Mouse (Mus musculus) left cerebral cortex, adult 18-20 months (tissue): Measurements from ENCODE around the gene Cyp17a1. TPM values are rescaled to one million over a fixed set of nuclear protein-coding genes. Genes with fewer than 3 reads are reported as not detected.

Source experiments
- DNase-seq, 2 experiments: peaks; one replicate each; pipeline ENCODE4 v3.0.0; 2021 to 2022; ENCODE audit warnings: low spot score in 2 of 2, mixed read lengths in 1 of 2
- total RNA-seq, 2 experiments: library from RNA; stranded (reverse); gene quantifications; 2 replicates each; pipeline ENCODE4 v1.2.3; 2021

Cyp17a1 gene
- total RNA-seq, 2 experiments from 2014 or later = not detected

DNA sequence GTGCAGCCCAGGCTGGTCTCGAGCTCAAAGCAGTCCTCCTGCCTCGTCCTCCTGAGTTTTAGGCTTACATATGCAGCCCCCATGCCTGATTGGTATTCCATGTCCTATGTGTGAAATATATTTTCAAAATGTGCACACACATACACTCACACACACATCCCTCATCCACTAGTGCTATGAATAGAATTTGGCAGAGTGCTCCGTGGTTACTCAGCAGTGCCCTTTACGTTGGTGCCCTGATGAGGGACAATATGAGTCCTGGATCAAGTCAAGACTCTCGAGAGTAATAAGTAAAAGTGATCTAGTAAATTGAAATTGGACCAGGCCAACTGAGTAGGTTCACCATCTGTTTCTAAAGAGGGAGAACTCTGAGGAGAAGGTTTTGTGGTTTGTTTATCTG lies 29.7 kb downstream of the Cyp17a1 start:
- no peak for DNase-seq

DNA sequence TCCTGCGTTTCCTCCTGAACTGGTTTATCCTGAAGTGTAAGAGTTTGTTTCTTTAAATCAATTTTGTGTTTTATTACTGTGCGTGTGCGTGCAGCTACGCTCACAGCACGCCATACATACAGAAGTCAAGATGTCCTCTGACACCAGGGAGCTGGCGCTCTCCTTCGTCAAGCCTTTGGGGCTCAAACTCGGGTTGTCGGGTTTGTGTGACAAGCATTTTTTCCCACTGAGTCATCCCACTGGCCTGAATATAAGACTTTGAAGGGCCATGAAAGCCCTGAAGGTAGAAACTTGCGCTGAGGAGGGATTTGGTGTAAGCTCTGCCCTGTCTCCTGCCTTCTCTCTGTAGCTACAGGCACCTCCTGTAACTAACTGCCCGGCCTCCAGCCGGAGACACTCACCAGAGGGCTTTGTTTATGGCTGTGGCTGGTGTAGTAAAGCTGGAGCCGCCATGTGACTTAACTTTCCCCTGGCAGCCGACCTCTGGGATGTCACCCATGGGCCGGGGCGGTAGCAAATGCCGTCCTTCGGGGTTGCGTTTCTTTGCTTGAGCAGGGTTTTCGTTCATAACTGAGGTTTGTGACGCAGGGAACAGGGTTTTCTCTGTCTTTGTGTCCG lies 30.7 kb downstream of the Cyp17a1 start:
- DNase-seq = no peak

DNA sequence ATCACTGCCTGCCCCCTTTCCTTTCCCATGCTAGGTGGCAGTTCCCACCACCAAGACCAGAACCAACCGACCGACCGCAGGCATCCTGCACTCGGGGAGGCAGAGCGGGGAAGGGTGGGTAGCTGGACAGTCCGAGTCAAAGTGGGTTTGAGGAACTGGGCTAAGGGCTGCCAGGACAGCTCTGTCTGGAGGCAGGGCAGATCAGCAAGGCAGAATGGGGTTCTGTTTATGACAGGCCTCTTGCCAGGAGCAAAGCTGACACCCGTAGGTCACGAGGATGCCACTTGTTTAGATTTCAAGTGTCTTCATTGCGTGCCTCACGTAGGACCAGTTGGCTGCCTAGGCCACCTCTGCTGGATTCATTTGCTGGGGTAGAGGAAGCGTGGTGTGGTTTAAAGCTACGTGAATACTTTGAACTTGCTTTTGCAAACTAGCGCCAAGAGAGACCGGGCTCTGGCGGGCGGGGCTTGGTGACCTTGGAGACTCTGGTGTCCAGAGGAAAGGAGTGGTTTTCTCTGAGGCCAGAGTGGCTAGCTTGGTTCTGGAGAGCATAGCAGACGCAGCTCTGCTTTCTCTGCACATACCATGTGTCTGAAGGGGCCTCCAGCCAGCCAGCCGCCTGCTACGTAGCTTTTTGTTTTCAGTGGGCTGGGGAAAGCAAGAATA lies 31.4 kb downstream of the Cyp17a1 start:
- no peak for DNase-seq

DNA sequence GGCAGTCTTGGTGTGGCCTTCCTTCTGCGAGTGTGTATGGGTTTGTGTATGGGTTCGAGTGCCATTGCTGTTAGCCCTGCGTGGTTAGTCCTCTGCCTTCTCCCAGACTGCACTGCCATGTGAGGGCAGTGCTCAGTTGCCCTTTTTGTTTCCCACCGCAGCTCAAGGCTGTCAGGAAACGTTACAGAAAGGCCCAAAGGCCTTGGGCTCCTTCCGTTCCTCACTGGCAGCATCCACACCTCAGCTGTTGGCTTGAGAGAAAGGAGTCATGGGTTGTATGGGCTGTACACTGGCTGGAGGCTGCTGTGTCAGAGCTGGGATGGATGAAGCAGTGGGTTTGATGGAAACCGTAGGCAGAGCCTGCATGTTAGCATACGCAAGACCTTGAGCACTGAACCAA lies 32.2 kb downstream of the Cyp17a1 start:
- DNase-seq = no peak

DNA sequence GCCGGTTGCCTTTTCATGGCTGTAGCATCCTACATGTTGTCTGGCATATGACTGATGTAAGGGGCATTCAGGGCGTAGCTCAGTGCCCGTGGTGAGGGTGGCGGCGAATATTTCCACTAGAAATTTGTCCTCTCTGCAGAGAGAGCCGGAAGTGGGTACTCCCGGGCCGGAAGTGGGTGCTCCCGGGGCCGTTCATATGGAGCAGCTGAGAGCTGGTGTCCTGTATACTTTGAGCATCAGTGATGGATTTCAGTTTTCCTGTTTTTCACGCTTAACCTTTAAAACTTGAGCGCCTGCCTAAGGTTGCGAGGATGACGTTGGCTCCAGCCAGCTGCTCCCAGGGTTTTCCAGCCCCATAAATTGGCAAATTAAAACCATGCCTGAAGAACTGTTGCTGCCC lies 33.5 kb downstream of the Cyp17a1 start:
- no peak for DNase-seq

DNA sequence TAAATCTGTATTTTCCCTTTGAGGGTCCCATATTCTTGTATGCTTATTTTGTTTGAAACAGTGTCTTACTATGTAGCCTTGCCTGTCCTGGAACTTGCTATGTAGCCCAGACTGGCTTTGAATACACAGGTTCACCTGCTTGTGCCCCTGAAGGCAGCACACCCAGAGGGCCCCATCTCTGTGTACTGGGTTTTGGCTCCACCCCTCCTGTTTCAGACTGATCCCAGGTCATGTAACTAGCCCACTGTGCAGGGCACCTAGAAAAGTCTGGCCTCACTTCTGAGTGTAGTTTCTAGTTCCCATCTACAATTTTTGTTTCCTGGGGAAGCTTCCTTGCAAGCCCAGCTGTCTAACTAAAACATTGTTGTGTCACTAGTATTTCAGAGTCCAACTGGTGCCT lies 33.9 kb downstream of the Cyp17a1 start:
- no peak for DNase-seq

DNA sequence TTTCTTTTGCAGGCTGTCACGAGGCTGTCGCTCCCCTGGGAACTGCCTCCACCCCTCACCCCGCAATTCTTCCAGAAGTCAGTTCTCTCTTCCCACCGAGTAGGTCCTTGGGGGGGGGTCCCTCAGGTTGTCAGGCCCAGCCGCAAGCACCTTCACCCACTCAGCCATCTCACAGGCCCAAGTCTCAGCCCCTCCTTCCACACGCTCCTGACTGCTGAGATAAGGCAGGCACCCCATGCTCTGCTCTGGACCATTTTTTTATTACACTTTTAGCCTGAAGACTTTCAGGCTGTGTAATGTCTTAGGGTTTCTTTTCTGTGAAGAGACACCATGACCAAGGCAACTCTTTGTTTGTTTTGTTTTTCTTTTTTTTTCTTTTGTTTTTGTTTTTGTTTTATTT lies 35.4 kb downstream of the Cyp17a1 start:
- no peak for DNase-seq

DNA sequence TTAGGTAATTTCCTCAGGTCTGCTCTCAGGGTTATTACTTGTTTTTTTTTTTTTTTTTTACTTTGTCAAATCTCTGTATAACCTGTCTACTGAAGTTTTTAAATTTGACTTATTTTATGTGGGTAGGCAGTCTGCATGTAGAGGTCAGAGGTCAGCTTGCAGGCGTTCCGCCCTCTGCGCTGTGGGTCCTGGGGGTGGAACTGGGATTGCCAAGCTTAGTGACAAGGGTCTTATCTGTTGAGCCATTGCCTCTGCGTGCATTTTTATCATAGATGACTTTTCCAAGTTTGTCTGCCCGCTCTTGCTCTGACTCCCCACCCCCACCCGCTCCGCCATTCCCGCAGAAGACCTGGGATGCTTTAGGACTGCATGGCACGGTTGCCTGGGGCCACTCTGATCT lies 37.2 kb downstream of the Cyp17a1 start:
- DNase-seq = no peak

DNA sequence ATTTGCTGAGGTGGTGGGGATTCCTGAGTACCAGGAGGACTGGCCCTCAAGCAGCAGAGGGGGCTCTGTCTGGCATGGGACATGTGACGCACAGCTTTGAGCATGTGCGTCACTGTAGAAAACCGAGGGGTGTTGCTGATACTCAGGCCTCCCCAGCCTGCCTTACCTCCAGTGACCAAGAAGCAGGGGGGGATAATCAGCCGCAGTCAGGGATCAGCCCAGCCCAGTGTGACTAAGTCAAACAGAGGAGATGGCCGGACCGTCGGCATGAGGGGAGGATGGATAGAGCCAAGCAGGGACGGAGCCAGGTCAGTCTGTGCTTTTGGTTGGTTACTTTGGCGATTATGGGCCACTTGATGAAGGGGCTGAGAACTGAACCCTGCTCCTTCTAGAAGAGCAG lies 41.3 kb downstream of the Cyp17a1 start:
- DNase-seq = no peak

DNA sequence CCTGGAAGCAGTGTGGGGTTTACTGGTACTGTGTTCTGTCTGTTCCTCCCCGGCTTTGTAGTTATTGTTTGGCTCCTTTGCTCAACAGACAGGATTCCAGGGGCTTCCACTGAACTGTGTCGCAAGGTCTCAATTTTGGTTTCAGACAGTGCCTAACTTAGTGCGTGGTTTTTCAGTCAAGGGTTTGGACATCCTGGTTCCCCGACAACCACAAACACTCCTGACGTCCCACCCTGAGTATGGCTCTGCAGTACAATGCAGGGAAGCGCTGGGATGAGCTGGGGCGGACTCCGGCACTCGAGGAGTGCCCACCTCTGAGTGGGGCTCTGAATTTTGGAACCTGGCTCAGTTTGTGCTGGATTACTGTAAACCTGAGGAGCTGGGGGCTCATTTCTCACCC lies 43.2 kb downstream of the Cyp17a1 start:
- no peak for DNase-seq

DNA sequence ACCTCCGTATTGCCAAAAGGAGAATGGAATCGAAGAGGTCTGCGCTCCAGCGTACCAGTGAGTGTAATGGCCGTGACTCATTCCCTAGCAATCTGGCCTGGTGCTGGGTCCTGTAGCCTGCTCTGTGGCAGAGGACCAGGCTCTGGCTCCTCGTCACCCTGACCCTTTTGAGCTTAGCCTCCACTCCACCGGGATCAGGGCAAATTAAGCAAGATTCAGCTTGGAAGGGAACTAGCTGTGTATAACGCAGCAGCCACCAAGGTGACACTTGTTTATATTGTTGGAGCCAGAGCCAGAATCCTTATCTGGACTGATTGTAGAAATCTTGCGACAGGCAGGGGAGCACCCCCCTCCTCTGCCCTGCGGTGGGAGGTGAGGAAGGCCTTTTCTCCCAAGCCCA lies 44.6 kb downstream of the Cyp17a1 start:
- no peak for DNase-seq

DNA sequence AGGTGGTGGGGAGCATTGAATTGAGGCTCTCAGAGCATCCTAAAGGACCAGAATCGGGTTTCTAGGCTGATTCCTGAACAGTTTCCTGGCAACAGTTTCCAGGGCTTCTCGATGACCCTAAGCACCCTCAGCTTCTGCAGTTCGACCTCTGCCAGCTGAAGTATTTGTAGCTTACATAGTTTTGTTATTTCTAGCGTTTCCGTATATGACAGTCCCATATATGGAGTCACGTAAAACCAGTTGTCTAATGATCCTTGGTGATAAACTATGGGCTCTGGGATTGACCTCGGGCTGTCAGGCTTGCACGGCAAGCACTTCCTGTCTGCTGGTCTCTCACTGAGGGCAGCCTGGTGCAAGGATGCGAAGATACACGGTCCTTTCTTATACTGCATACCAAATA lies 47.5 kb downstream of the Cyp17a1 start:
- DNase-seq = no peak

DNA sequence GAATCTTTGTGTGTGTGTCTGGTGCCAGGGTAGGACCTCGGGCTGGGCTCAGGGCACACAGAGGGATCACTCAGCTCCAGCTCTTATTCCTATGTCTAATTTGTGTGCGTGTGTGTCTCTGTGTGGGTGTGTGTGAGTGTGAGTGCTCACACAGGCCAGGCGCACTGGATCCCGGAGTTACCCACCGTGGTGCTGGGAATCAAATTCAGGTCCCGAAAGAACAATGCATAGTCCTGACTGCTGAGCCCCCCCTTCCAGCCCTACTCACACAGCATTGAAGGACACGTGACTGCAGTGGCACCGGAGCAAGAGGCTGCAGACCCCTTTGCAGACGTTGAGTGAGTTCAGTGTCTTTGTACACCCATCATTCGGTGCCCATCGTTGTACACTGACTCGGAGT lies 48.0 kb downstream of the Cyp17a1 start:
- DNase-seq = no peak

DNA sequence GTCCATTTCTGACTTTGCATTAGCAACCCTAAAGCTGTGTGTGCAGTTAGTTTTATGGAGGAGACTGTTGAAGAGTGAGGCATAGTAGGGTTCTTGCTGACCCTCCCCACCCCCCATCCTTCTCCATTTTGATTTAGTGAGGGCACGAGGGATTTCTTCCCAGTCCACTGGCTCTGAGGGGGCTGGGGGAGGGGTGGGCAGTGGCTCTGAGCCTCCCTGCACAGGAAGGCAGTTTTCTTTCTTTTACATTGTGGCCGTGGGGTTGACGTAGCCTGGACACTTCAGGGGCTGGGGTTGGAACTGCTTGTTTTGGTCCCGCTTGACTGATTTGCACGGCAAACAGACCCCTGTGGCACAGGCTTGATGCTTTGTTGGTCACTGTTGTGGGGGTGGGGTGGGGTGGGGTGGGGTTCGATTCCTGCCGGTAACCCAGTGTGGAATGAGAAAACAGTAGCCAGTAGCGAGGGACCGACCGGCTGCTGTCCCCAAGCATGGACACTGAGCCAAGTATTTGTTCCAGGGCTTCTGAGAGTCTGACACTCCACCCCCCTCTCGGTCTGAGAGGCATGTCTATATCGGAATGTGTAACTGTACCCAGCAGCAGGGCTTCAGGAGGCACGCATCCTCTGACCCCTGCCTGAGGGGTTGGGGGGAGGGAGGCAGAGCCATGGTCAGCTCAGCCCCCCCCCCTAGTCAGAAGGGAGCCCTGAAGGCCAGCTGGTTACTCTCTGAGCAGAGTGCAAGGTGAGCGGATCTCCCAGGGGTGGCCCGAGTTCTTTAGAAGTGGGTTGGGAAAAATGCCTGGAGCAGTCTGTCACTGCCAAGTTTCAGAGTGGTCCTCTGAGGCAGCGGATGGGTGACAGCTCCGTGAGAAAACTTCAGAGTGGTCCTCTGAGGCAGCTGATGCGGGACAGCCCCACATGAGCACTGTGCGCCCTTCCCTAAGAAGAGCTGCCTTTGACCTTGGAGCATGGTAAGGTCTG lies 48.9 kb downstream of the Cyp17a1 start:
- DNase-seq = no peak

DNA sequence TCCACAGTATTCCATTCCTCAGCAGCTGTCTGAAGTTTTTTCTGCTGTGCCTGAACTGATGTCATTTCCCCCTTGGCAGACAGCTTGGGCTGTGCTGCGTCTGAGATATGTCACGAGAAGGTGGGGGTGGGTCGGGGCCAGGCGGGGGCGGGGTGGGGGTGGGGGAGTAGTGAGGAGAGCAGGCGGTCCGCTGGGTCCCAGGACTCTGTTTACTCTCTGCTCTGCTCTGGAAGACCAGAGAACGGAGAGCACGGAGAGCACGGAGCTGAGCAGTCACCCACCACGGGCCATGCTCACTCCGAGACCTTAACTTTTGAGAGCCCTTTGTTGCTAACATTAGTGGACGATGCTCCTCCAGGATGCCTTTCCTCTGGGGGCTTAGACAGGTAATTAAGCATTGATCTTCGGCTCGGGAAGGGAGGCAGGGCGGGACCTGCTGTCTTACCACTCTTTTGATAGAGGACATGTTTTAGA lies 49.7 kb downstream of the Cyp17a1 start:
- DNase-seq = no peak

DNA sequence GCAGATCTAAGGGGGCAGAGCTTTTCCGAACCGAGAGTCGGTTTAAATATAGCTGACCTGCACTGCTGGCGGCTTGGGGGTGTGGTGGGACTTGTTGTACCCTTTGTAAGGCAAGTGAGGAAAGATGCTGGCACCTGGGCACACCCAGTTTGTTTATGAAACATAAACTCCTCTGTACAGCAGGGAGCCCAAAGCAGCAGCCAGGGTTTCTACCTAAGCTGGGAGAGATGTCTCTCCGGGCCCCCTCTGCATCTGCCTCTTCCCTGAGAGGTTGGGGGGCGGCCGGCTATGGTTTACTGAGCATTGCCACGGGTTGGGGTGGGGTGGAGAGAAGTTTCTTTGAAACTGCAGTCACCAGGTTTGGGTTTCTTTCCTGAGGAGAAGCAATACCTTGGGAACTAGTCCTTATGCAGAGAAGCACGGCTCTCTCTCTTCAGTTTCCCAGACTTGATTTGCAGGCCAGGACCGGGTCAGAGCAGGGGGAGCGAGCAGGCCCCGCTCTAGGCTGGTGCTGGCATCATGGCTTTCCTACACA lies 50.2 kb downstream of the Cyp17a1 start:
- DNase-seq = no peak

DNA sequence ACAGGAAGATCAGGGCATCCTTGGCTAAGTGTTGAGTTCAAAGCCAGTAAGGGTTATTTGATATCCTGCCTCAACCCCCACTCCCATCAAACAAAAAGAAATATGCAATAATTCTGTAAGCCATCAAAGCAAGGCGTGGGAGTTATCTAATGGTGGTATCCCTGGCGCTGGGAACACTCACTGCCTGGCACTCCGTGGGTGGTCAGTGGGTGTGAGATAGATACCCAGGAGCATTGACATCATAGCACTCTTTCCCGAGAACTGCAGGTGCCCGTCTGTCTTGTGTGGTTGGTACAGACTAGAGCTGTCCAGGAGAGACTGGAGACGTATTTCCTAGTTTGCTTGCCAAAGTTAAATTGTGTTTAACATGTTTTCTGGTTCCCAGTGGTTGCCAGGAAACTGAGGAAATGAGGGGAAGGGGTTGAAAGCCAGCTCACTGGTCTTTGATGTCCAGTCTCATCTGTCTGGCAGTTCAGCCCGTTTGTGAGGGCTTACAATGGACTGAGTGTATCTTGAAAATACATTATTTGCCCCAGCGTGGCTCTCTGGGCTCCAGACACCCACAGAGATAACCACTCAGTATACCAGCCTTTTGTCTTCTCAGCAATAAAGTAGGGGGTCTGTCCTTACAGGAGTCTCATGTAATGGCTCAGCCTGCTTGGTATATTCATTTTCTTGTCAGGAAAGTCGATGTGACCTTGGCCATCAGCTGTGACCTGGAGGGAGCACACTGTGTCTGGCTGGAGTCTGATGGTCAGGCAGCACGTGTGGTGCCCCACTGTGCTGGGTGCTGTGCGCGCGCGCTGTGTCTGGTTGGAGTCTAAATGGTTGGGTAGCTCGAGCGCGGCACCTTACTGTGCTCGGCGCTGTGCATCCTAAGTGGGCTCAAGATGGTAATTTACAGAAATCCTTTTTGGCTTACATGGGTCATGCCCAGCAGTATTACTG lies 51.5 kb downstream of the Cyp17a1 start:
- DNase-seq = no peak

DNA sequence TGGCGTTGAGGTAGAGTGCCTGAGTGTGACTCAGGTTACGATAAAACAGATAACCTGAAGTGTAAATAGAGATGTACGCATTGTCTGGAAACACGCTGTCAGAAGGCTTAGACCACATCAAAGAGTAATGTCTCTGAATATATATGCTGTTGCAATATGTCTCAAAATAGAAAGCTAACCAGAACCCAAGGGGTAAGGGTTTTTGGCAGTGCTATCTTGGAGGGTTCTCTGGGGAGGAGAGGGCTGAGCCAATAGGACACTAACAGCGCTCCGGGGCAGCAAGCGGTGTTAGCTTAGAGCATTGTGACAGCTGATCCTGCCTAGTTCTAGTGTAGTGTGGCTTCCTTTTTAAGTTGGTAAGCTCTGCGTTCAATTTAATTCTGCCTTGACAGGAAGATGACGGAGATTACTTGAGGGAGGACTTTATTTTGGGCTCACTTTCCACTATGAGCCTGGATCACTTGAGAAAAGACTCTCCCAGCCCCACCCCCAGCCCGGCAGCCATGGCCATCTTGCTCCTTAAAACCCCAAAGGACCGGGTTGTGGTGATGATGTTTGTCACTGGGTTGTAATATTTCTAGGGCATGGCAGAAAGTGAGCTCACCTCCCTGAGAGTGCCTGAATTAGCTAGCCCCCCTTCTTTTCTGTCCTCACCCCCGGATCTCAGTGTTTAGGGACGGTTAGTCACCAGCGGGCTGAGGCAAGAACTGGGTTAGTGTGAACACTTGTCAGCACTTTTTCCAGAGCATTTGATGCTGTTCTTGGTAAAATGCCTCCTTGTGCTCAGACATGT lies 52.8 kb downstream of the Cyp17a1 start:
- DNase-seq = peak; percentile 50 to 61

DNA sequence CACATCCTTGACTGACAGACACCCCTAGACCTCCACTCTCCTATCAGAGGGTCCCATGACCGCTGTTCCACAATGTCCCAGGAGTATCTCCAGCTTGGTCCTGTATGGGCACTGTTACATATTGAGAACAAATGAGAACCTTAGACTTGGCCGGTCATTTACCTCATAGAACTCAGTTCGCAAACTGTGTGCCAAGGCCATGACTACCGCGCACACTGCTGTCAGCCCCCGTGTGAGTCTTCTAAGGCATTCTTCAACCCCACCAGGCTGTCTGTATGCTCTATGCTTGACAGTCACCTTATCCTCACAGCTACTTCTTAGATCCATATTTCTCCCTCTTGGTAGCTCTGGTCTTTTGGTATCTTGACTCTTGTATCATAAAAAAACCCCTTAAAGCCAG lies 53.5 kb downstream of the Cyp17a1 start:
- no peak for DNase-seq

DNA sequence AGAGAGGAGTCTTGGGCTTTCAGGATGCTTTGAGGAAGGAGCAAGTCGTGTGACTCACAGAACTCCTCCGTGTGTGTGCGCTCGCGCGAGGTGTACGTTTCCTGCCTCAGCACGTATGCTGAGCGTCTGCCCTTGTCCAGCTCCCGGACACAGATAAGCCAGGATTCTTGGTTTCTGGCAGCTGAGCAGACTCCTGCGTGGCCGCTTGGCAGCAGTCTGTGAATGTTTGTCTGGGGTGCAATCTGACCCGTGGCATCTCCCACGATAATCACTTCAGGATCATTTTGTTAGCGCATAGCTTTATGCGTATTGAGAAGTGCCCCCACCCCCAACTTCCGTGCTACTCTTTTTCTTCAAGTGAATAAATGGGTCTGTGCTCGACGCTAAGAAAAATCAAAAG lies 54.0 kb downstream of the Cyp17a1 start:
- no peak for DNase-seq
